In genomic region chr8:70672325-70673078, GRCm38 (mm10) we compare ENCODE assay signal across 8 mouse cellular contexts. TPM values are rescaled to one million over a fixed set of nuclear protein-coding genes. Genes with fewer than 3 reads are reported as not detected.
DNase-seq lines count a peak whose midpoint lies in the region; ATAC-seq lines count a peak whose summit lies in the region.

No protein-coding gene starts in this region.

- no peaks in the 10 kb centered on the region for H3K27me3 ChIP-seq in erythroblast, embryonic 14.5 days (ENCODE audit: control insufficient read depth)
- no peaks in the 10 kb centered on the region for H3K27me3 ChIP-seq in forebrain, embryonic 11.5 days (ENCODE audit: control insufficient read depth, insufficient read depth, low read length)
- no peaks in the 10 kb centered on the region for H3K27me3 ChIP-seq in liver, embryonic 15.5 days

- H3K9ac ChIP-seq in forebrain, embryonic 11.5 days (ENCODE audit: low read length): peak overlapping the region; percentile 56
- H3K9ac ChIP-seq in liver, embryonic 15.5 days: peak overlapping the region; percentile 55

- ATAC-seq in erythroblast, adult 5-6 weeks (replicated peaks; ENCODE audit: low FRiP score, poor library complexity, severe bottlenecking): no peak
- ATAC-seq in forebrain, embryonic 11.5 days (replicated peaks; ENCODE audit: low FRiP score): no peak
- ATAC-seq in liver, embryonic 15.5 days (ENCODE audit: insufficient read depth): peak; percentile 3; the same call in 1 of the 2 replicates

- H3K36me3 ChIP-seq in erythroblast, embryonic 14.5 days (ENCODE audit: control insufficient read depth): peaks cover 29% of the 10 kb centered on the region
- no peaks in the 10 kb centered on the region for H3K36me3 ChIP-seq in forebrain, embryonic 11.5 days (ENCODE audit: control insufficient read depth, insufficient read depth, low read length)
- peaks cover 7% of the 10 kb centered on the region for H3K36me3 ChIP-seq in liver, embryonic 15.5 days (replicated peaks)

- peak; percentile 60 for DNase-seq in 3T3-L1 (ENCODE audit: low read depth, low spot score)
- DNase-seq in forebrain, embryonic 11.5 days (ENCODE audit: low spot score): no peak
- DNase-seq in urinary bladder, adult 2 months (ENCODE audit: low spot score): no peak
- no peak for DNase-seq in left cerebral cortex, adult 9 months (ENCODE audit: low spot score in 2 of 2)
- DNase-seq in adrenal gland, postnatal 14 days: no peak

- 40% methylated on average over 19 of the region's 19 CpGs for WGBS in forebrain, embryonic 11.5 days
- 32% methylated on average over 19 of the region's 19 CpGs for WGBS in liver, embryonic 15.5 days (ENCODE audit: insufficient replicate concordance)

- H3K27ac ChIP-seq in forebrain, embryonic 11.5 days (ENCODE audit: low read depth, low read length): peak overlapping the region; percentile 81
- peak overlapping the region; percentile 78 for H3K27ac ChIP-seq in liver, embryonic 15.5 days (replicated peaks)

- H3K4me3 ChIP-seq in erythroblast, embryonic 14.5 days (replicated peaks): peak overlapping the region; percentile 86
- H3K4me3 ChIP-seq in forebrain, embryonic 11.5 days (ENCODE audit: low read depth, low read length): peak overlapping the region; percentile 63; the same call in 1 of the 2 replicates
- H3K4me3 ChIP-seq in liver, embryonic 15.5 days (replicated peaks): peak overlapping the region; percentile 73

- H3K4me1 ChIP-seq in erythroblast, embryonic 14.5 days (ENCODE audit: control insufficient read depth): peaks cover 54% of the 10 kb centered on the region
- H3K4me1 ChIP-seq in forebrain, embryonic 11.5 days (replicated peaks; ENCODE audit: control insufficient read depth, insufficient read depth, low read length): peaks cover 11% of the 10 kb centered on the region
- peaks cover 54% of the 10 kb centered on the region for H3K4me1 ChIP-seq in liver, embryonic 15.5 days (replicated peaks)

- H3K4me2 ChIP-seq in forebrain, embryonic 11.5 days (ENCODE audit: low read depth, low read length, severe bottlenecking): peak overlapping the region; percentile 42; the same call in 1 of the 2 replicates
- peak overlapping the region; percentile 81 for H3K4me2 ChIP-seq in liver, embryonic 15.5 days

- no peaks in the 10 kb centered on the region for H3K9me3 ChIP-seq in erythroblast, embryonic 14.5 days (ENCODE audit: control insufficient read depth, low read length)
- H3K9me3 ChIP-seq in forebrain, embryonic 11.5 days (ENCODE audit: control insufficient read depth, low read length): no peaks in the 10 kb centered on the region
- H3K9me3 ChIP-seq in liver, embryonic 15.5 days (replicated peaks): no peaks in the 10 kb centered on the region

RNA-seq across cellular contexts. Expression of gene Lsm4, which starts 0.5 kb away (rescaled TPM):
- 70.4 and 88.0 TPM in 2 replicates for polyA plus RNA-seq in erythroblast, embryonic 14.5 days (2012)
- 41.1 and 51.6 TPM in 2 replicates for total RNA-seq in erythroblast, adult 5-6 weeks (2015; ENCODE audit: low replicate concordance)
- 20.9 and 26.2 TPM in 2 replicates for total RNA-seq in erythroblast, adult 5-6 weeks (2017; ENCODE audit: low replicate concordance)
- 318 and 346 TPM in 2 replicates for polyA plus RNA-seq in forebrain, embryonic 11.5 days (2014; fragmentation: Nextera tagmentation; extraction: Ambion mirVana)
- polyA plus RNA-seq in liver, embryonic 15.5 days (2015; fragmentation: Nextera tagmentation; extraction: Ambion mirVana): 148 and 155 TPM in 2 replicates
- 97.8 and 99.4 TPM in 2 replicates for polyA plus RNA-seq in urinary bladder, adult 2 months (2012; rRNA removed)
- 76.0 and 78.6 TPM in 2 replicates for total RNA-seq in adrenal gland, postnatal 14 days (2021)

RNA-seq across cellular contexts. Expression of gene Pgpep1, which starts 12.3 kb away (rescaled TPM):
- polyA plus RNA-seq in erythroblast, embryonic 14.5 days (2012): 0.29 and 0.32 TPM in 2 replicates
- 1.2 and 5.9 TPM in 2 replicates for total RNA-seq in erythroblast, adult 5-6 weeks (2015; ENCODE audit: low replicate concordance)
- total RNA-seq in erythroblast, adult 5-6 weeks (2017; ENCODE audit: low replicate concordance): 0.28 and 1.4 TPM in 2 replicates
- 70.9 and 73.8 TPM in 2 replicates for polyA plus RNA-seq in forebrain, embryonic 11.5 days (2014; fragmentation: Nextera tagmentation; extraction: Ambion mirVana)
- 21.7 and 22.3 TPM in 2 replicates for polyA plus RNA-seq in liver, embryonic 15.5 days (2015; fragmentation: Nextera tagmentation; extraction: Ambion mirVana)
- 19.2 and 20.6 TPM in 2 replicates for polyA plus RNA-seq in urinary bladder, adult 2 months (2012; rRNA removed)
- total RNA-seq in adrenal gland, postnatal 14 days (2021): 73.1 and 86.5 TPM in 2 replicates

RNA-seq across cellular contexts. Expression of gene Jund, which starts 26.2 kb away (rescaled TPM):
- 816 and 971 TPM in 2 replicates for polyA plus RNA-seq in erythroblast, embryonic 14.5 days (2012)
- total RNA-seq in erythroblast, adult 5-6 weeks (2015; ENCODE audit: low replicate concordance): 29.2 and 53.9 TPM in 2 replicates
- 52.2 and 61.9 TPM in 2 replicates for total RNA-seq in erythroblast, adult 5-6 weeks (2017; ENCODE audit: low replicate concordance)
- 128 and 157 TPM in 2 replicates for polyA plus RNA-seq in forebrain, embryonic 11.5 days (2014; fragmentation: Nextera tagmentation; extraction: Ambion mirVana)
- polyA plus RNA-seq in liver, embryonic 15.5 days (2015; fragmentation: Nextera tagmentation; extraction: Ambion mirVana): 23.7 and 26.1 TPM in 2 replicates
- polyA plus RNA-seq in urinary bladder, adult 2 months (2012; rRNA removed): 132 and 153 TPM in 2 replicates
- total RNA-seq in adrenal gland, postnatal 14 days (2021): 165 and 174 TPM in 2 replicates

RNA-seq across cellular contexts. Expression of gene Iqcn, which starts 30.8 kb away (rescaled TPM):
- polyA plus RNA-seq in erythroblast, embryonic 14.5 days (2012): 0.02 TPM in 1 of 2 replicates, not detected in the other
- total RNA-seq in erythroblast, adult 5-6 weeks (2015; ENCODE audit: low replicate concordance): not detected in 2 replicates
- not detected in 2 replicates for total RNA-seq in erythroblast, adult 5-6 weeks (2017; ENCODE audit: low replicate concordance)
- not detected in 2 replicates for polyA plus RNA-seq in forebrain, embryonic 11.5 days (2014; fragmentation: Nextera tagmentation; extraction: Ambion mirVana)
- 0.01 and 0.02 TPM in 2 replicates for polyA plus RNA-seq in liver, embryonic 15.5 days (2015; fragmentation: Nextera tagmentation; extraction: Ambion mirVana)
- not detected in 2 replicates for polyA plus RNA-seq in urinary bladder, adult 2 months (2012; rRNA removed)
- 0.11 and 0.19 TPM in 2 replicates for total RNA-seq in adrenal gland, postnatal 14 days (2021)

RNA-seq across cellular contexts. Expression of gene Gdf15, which starts 40.2 kb away (rescaled TPM):
- polyA plus RNA-seq in erythroblast, embryonic 14.5 days (2012): 0.13 TPM in 1 of 2 replicates, not detected in the other
- total RNA-seq in erythroblast, adult 5-6 weeks (2015; ENCODE audit: low replicate concordance): not detected in 2 replicates
- 0.60 TPM in 1 of 2 replicates, not detected in the other for total RNA-seq in erythroblast, adult 5-6 weeks (2017; ENCODE audit: low replicate concordance)
- polyA plus RNA-seq in forebrain, embryonic 11.5 days (2014; fragmentation: Nextera tagmentation; extraction: Ambion mirVana): not detected in 2 replicates
- 3.4 and 4.3 TPM in 2 replicates for polyA plus RNA-seq in liver, embryonic 15.5 days (2015; fragmentation: Nextera tagmentation; extraction: Ambion mirVana)
- polyA plus RNA-seq in urinary bladder, adult 2 months (2012; rRNA removed): 0.84 and 1.1 TPM in 2 replicates
- total RNA-seq in adrenal gland, postnatal 14 days (2021): 0.79 and 1.0 TPM in 2 replicates

Comparison
In these comparisons a context has a peak if more than half of its experiments do, and no peak if none do; other contexts are left out.
1. RNA of gene Pgpep1, which starts 12.3 kb away (polyA plus RNA-seq): 70.9 to 73.8 TPM in forebrain, embryonic 11.5 days, 21.7 to 22.3 TPM in liver, embryonic 15.5 days and 19.2 to 20.6 TPM in urinary bladder, adult 2 months; 0.29 to 0.32 TPM in erythroblast, embryonic 14.5 days; every median in the first group is over 10 times any median in the second.
2. Peak in every context shown above with its lines, with median percentiles within 50 percentile points of each other: H3K4me3 ChIP-seq.